Mouse (Mus musculus): ENCODE data around the gene Flad1. TPM values are rescaled to one million over a fixed set of nuclear protein-coding genes. Genes with fewer than 3 reads are reported as not detected.
"Not testable (repeated sequence)": the region's sequence is repeated elsewhere in the genome, so short reads cannot be mapped to it uniquely, and the experiment has no call there.

Gene Flad1
- polyA plus RNA-seq, 1 experiment: 17.6 TPM

GRCm38 (mm10) chr3:89432606-89433005, 20.9 kb upstream of the Flad1 start:
- peaks cover 6% of the 10 kb centered on the region for H3K4me1 ChIP-seq (ENCODE audit: control insufficient read depth, insufficient read depth, low read length)
- 91% methylated on average over 8 of the region's 8 CpGs for WGBS
- H3K27ac ChIP-seq (ENCODE audit: control insufficient read depth, insufficient read depth, low read depth, low read length, poor library complexity): no peak overlapping the region

DNA sequence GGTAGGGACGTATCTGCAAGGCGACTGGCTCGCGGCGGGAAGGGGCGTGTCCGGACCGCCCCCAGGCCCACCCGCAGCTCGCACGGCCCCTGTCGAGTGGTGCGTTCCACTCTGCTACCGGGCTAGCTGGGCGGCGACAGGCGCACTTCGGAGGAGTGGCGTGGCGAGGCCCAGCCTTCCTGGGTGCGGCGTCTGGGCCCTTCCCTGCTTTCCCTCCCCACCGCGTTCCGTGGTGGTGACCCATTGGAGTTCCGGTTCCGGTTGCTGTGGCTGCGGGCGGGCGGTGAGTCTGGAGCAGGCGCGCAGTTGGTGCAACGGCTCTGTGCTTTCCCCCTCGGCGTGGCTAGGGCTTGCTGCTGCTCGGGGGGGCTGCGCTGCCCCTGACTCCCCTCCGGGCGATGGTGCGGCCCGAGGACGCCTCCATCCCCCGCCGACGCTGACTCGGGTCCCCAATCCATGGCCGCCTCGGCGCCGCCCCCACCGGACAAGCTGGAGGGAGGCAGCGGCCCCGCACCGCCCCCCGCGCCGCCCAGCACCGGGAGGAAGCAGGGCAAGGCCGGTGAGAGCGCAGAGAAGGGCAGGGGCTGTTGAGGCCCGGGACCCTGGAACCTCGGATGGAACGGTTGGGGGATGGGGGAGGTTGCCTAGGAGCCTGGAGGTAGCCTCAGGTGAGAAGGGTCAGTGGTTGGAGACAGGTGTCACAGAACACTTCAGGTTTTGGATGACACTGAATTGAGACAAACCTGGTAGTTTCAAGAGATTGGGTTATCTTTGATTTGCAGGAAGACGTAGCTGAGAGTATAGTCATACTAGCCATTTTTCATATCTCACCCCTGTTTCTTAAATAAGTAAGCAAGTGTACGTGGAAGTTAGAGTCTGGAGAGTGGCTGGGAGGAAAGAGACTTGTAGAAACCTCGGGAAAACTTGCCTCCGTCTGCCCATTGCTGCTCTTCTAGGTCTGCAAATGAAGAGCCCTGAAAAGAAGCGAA, 18.8 kb upstream of the Flad1 start, which contains the start of gene Pygo2:
Gene Pygo2 (plus strand): TSS at position 44 of the 989 bp plus-strand sequence.
- peak; percentile 72 for TF ChIP-seq POLR2A (IDR thresholded peaks at IDR 0.05; ENCODE audit: borderline replicate concordance, control insufficient read depth, low read depth, low read length)
- no peak for TF ChIP-seq CTCF (IDR thresholded peaks at IDR 0.05; ENCODE audit: control insufficient read depth, insufficient read depth, low read length)
- Histone ChIP-seq H3K27ac (ENCODE audit: control insufficient read depth, insufficient read depth, low read depth, low read length, poor library complexity) (peak within 1 kb of the TSS; percentile 89), H3K4me3 (replicated peaks; ENCODE audit: control insufficient read depth, low read depth, low read length) (peak within 1 kb of the TSS; percentile 90), H3K4me1 (ENCODE audit: control insufficient read depth, insufficient read depth, low read length) (no peaks in the 10 kb centered on the region)
- 2% methylated on average over 68 of the region's 68 CpGs for WGBS

More at GRCm38 (mm10) chr3:89432606-89433005, 20.9 kb upstream of the Flad1 start:
- TF ChIP-seq POLR2A (IDR thresholded peaks at IDR 0.05; ENCODE audit: borderline replicate concordance, control insufficient read depth, low read depth, low read length) (no peak), CTCF (IDR thresholded peaks at IDR 0.05; ENCODE audit: control insufficient read depth, insufficient read depth, low read length) (no peak)
- no peak overlapping the region for H3K4me3 ChIP-seq (replicated peaks; ENCODE audit: control insufficient read depth, low read depth, low read length)

DNA sequence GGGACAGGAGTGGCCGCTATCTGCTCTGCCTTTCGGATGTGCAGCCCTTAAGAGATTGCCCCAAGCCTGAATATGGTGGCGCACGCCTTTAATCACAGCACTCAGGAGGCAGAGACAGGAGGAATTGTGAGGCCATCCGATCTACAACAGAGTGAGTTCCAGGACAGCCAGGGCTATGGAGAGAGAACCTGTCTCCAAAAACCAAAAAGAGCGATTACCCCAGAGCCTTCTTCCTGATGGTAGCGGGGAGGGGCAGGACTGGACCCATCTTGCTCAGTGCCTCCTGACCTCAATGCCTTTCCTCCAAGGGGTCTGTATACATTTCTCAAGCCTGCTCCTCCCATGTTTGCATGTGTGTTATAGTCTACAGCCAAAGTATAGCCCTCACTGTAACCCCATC, 17.4 kb upstream of the Flad1 start:
- 95% methylated on average over 7 of the region's 7 CpGs for WGBS

DNA sequence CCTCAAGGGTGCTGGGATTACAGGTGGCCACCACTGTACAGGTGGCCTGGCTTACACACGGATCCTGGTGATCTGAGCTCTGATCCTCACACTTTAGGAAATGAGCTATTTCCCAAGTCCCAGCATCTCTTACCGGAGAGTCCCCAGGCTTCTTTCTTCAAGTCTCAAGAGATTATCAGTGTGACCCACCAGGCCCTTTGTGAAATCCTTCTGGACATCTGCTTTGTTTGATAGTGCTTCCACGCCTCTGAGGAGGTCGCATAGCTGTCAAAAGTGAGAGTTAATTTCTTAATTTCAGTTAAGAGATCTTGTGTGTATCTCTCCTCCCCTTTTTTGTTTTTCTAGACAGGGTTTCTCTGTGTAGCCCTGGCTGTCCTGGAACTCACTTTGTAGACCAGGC, 14.2 kb upstream of the Flad1 start:
- Histone ChIP-seq H3K27ac (ENCODE audit: control insufficient read depth, insufficient read depth, low read depth, low read length, poor library complexity) (no peak overlapping the region), H3K4me1 (ENCODE audit: control insufficient read depth, insufficient read depth, low read length) (peaks cover 3% of the 10 kb centered on the region; the same call in 1 of the 2 replicates), H3K4me3 (replicated peaks; ENCODE audit: control insufficient read depth, low read depth, low read length) (no peak overlapping the region)
- 76% methylated on average over 4 of the region's 4 CpGs for WGBS
- no peak for TF ChIP-seq CTCF (IDR thresholded peaks at IDR 0.05; ENCODE audit: control insufficient read depth, insufficient read depth, low read length)
- no peak for TF ChIP-seq POLR2A (IDR thresholded peaks at IDR 0.05; ENCODE audit: borderline replicate concordance, control insufficient read depth, low read depth, low read length)

More for the DNA sequence above, 17.4 kb upstream of the Flad1 start:
- H3K4me3 ChIP-seq (replicated peaks; ENCODE audit: control insufficient read depth, low read depth, low read length); H3K27ac ChIP-seq (ENCODE audit: control insufficient read depth, insufficient read depth, low read depth, low read length, poor library complexity); H3K4me1 ChIP-seq (ENCODE audit: control insufficient read depth, insufficient read depth, low read length): not testable (repeated sequence)

DNA sequence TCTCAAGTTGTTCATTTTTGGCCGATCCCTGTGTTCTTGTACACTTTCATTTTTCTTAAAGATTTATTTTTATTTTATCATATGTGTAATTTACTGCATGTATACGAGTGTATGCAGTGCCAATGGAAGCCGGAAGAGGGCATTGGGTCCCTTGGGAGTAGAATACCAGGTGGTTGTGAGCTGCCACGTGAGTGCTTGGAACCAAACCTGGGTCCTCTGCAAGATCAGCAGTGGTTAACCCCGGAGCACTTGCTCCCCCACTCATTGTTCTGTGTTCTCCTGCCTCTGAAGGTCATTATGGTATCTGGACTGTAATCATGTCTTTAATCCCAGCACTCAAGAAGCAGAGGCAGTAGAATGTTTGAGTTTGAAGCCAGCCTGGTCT, 13.5 kb upstream of the Flad1 start:
- no peak for TF ChIP-seq POLR2A (IDR thresholded peaks at IDR 0.05; ENCODE audit: borderline replicate concordance, control insufficient read depth, low read depth, low read length)
- TF ChIP-seq CTCF (IDR thresholded peaks at IDR 0.05; ENCODE audit: control insufficient read depth, insufficient read depth, low read length): no peak
- peaks cover 5% of the 10 kb centered on the region; the same call in 1 of the 2 replicates for H3K4me1 ChIP-seq (ENCODE audit: control insufficient read depth, insufficient read depth, low read length)
- H3K4me3 ChIP-seq (replicated peaks; ENCODE audit: control insufficient read depth, low read depth, low read length): no peak overlapping the region
- 78% methylated on average over 5 of the region's 5 CpGs for WGBS
- H3K27ac ChIP-seq (ENCODE audit: control insufficient read depth, insufficient read depth, low read depth, low read length, poor library complexity): no peak overlapping the region

DNA sequence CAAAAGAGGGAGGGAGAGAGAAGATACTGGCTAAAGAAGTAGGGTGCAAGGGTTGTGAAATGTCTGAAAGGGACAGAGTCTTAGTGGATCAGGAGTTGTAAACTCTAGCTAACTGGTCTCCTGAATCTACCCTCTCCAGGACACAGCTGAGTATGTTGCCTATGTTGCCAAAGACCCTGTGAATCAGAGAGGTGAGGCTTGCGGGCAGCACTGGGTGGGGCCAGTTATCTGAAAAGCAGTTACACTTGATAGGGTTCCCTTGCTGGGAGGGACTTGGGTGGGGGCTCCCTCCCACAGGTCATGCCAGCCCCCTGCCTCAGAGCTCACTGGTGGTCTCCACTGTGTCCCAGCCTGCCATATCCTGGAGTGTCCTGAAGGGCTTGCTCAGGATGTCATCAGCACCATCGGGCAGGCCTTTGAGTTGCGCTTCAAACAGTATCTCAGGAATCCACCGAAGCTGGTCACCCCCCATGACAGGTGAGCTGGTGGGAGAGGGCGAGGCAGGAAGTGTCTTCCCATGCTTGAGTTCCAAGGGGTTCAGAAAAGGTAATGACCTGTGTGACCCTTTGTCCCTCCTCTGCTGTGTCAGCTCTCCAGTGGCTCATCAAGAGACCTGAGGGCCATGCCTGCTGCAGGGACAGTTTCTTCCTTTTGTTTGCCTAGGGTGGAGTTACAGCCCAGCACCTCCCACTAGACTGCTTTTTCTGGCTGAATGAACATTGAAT, 12.9 kb upstream of the Flad1 start:
- TF ChIP-seq CTCF (IDR thresholded peaks at IDR 0.05; ENCODE audit: control insufficient read depth, insufficient read depth, low read length): no peak
- no peak for TF ChIP-seq POLR2A (IDR thresholded peaks at IDR 0.05; ENCODE audit: borderline replicate concordance, control insufficient read depth, low read depth, low read length)
- Histone ChIP-seq H3K27ac (ENCODE audit: control insufficient read depth, insufficient read depth, low read depth, low read length, poor library complexity) (0 out of 2 replicates have a peak overlapping the region, but pooled peaks have one; percentile 9), H3K4me3 (replicated peaks; ENCODE audit: control insufficient read depth, low read depth, low read length) (no peak overlapping the region), H3K4me1 (ENCODE audit: control insufficient read depth, insufficient read depth, low read length) (peaks cover 5% of the 10 kb centered on the region; the same call in 1 of the 2 replicates)
- WGBS: 81% methylated on average over 5 of the region's 5 CpGs

- WGBS: 34% methylated on average over 6 of the region's 6 CpGs
- no peak for TF ChIP-seq CTCF (IDR thresholded peaks at IDR 0.05; ENCODE audit: control insufficient read depth, insufficient read depth, low read length)
- no peak for TF ChIP-seq POLR2A (IDR thresholded peaks at IDR 0.05; ENCODE audit: borderline replicate concordance, control insufficient read depth, low read depth, low read length)
- H3K4me1 ChIP-seq (ENCODE audit: control insufficient read depth, insufficient read depth, low read length): peaks cover 5% of the 10 kb centered on the region; the same call in 1 of the 2 replicates
- H3K27ac ChIP-seq (ENCODE audit: control insufficient read depth, insufficient read depth, low read depth, low read length, poor library complexity): 0 out of 2 replicates have a peak overlapping the region, but pooled peaks have one; percentile 18
- H3K4me3 ChIP-seq (replicated peaks; ENCODE audit: control insufficient read depth, low read depth, low read length): no peak overlapping the region
Measured at GRCm38 (mm10) chr3:89422556-89423205, 11.0 kb upstream of the Flad1 start.
